Mouse (Mus musculus) hindbrain, embryonic 14.5 days (tissue): ENCODE measurements at regions not wholly inside any gene's neighbourhood (a gene's known extent, or its start where the extent isn't known, plus 50 kb on each side); places are given as distances from the start of the nearest gene placed in this dataset.

Experiments used
- ATAC-seq: fragments of 200-750 bp; cut with Nextera tagmentation; 2 replicates; pipeline ENCODE4 v1.8.0; 2017; ENCODE audit warnings: moderate number of reproducible peaks, mild to moderate bottlenecking, moderate TSS enrichment, moderate library complexity; ENCODE audit not compliant: low FRiP score
- DNase-seq: peaks from one replicate; pipeline ENCODE4 v3.0.0-alpha.2; 2015; ENCODE audit warnings: low spot score
- H3K27ac ChIP-seq: fragments of 300-500 bp; sonication (generic); 2 replicates; pipeline ENCODE4 v1.5.1; 2014; ENCODE audit warnings: mild to moderate bottlenecking, moderate library complexity
- H3K27me3 ChIP-seq: fragments of 300-500 bp; sonication (generic); 2 replicates; pipeline ENCODE4 v1.6.1; 2014; ENCODE audit warnings: mild to moderate bottlenecking, low read length, mixed read lengths; ENCODE audit not compliant: control insufficient read depth, insufficient read depth
- H3K36me3 ChIP-seq: fragments of 300-500 bp; sonication (generic); replicated peaks from 2 replicates; pipeline ENCODE4 v1.6.1; 2014; ENCODE audit not compliant: control insufficient read depth, insufficient read depth
- H3K4me1 ChIP-seq: fragments of 300-500 bp; sonication (generic); replicated peaks from 2 replicates; pipeline ENCODE4 v1.6.1; 2014; ENCODE audit warnings: antibody characterized with exemption, low read length, mixed read lengths; ENCODE audit not compliant: control insufficient read depth, insufficient read depth
- H3K4me2 ChIP-seq: fragments of 300-500 bp; sonication (generic); replicated peaks from 2 replicates; pipeline ENCODE4 v1.6.1; 2014; ENCODE audit warnings: mild to moderate bottlenecking, moderate library complexity
- H3K4me3 ChIP-seq: fragments of 300-500 bp; sonication (generic); replicated peaks from 2 replicates; pipeline ENCODE4 v1.5.1; 2014; ENCODE audit warnings: mild to moderate bottlenecking, low read length
- H3K9ac ChIP-seq: fragments of 300-500 bp; sonication (generic); 2 replicates; pipeline ENCODE4 v1.6.1; 2014
- H3K9me3 ChIP-seq: fragments of 300-500 bp; sonication (generic); 2 replicates; pipeline ENCODE4 v1.6.1; 2016; ENCODE audit warnings: low read length; ENCODE audit not compliant: control insufficient read depth
- WGBS: fragments of 180-500 bp; shearing (Covaris S2); extraction: QIAGEN DNeasy Blood & Tissue Kit; methylation state at CpG from one replicate; pipeline ENCODE4 v1.1.7; 2014; 5-methylcytosine and 5-hydroxymethylcytosine counted together

- Histone ChIP-seq H3K36me3 (no peaks in the 10 kb centered on the region), H3K4me1 (peaks cover 25% of the 10 kb centered on the region), H3K9me3 (no peaks in the 10 kb centered on the region), H3K9ac (no peak overlapping the region), H3K27ac (no peak overlapping the region), H3K4me2 (no peak overlapping the region), H3K4me3 (no peak overlapping the region), H3K27me3 (no peaks in the 10 kb centered on the region)
- ATAC-seq (no peak), DNase-seq (no peak)
- WGBS: 70% methylated on average over 4 of the region's 4 CpGs
These were observed 427.5 kb upstream of the Smim15 start for GRCm38 (mm10) chr13:107616775-107617174.

GRCm38 (mm10) chr13:107608996-107609503, 435.2 kb upstream of the Smim15 start:
- Histone ChIP-seq H3K36me3 (no peaks in the 10 kb centered on the region), H3K4me2 (no peak overlapping the region), H3K27ac (no peak overlapping the region), H3K27me3 (no peaks in the 10 kb centered on the region), H3K9ac (no peak overlapping the region), H3K4me1 (no peaks in the 10 kb centered on the region), H3K4me3 (no peak overlapping the region), H3K9me3 (no peaks in the 10 kb centered on the region)
- ATAC-seq: no peak
- no peak for DNase-seq
- 73% methylated on average over 3 of the region's 3 CpGs for whole genome bisulfite sequencing

- ATAC-seq (no peak), DNase-seq (no peak)
- no peaks in the 10 kb centered on the region for H3K36me3 ChIP-seq
- no peak overlapping the region for H3K4me2 ChIP-seq
- H3K9me3 ChIP-seq: 0 out of 2 replicates have a peak, but pooled peaks cover 4% of the 10 kb centered on the region
- 91% methylated on average over 4 of the region's 4 CpGs for WGBS
- no peak overlapping the region for H3K4me3 ChIP-seq
- H3K4me1 ChIP-seq: no peaks in the 10 kb centered on the region
- no peaks in the 10 kb centered on the region for H3K27me3 ChIP-seq
- H3K9ac ChIP-seq: no peak overlapping the region
- no peak overlapping the region for H3K27ac ChIP-seq
These were observed 437.0 kb upstream of the Smim15 start for GRCm38 (mm10) chr13:107607294-107607693.

GRCm38 (mm10) chr13:107602149-107602548, 442.1 kb upstream of the Smim15 start:
- H3K9ac ChIP-seq: no peak overlapping the region
- WGBS: 76% methylated on average over 5 of the region's 5 CpGs
- no peaks in the 10 kb centered on the region for H3K36me3 ChIP-seq
- no peaks in the 10 kb centered on the region for H3K27me3 ChIP-seq
- H3K9me3 ChIP-seq: 0 out of 2 replicates have a peak, but pooled peaks cover 4% of the 10 kb centered on the region
- no peak for DNase-seq
- no peak overlapping the region for H3K4me2 ChIP-seq
- H3K4me3 ChIP-seq: no peak overlapping the region
- peaks cover 15% of the 10 kb centered on the region for H3K4me1 ChIP-seq
- no peak overlapping the region for H3K27ac ChIP-seq
- no peak for ATAC-seq

GRCm38 (mm10) chr13:107601132-107601439, 443.2 kb upstream of the Smim15 start:
- DNase-seq (no peak), ATAC-seq (peak; percentile 41; the same call in 1 of the 2 replicates)
- Histone ChIP-seq H3K4me2 (peak overlapping the region; percentile 31), H3K36me3 (no peaks in the 10 kb centered on the region), H3K27me3 (no peaks in the 10 kb centered on the region), H3K9me3 (0 out of 2 replicates have a peak, but pooled peaks cover 4% of the 10 kb centered on the region), H3K4me1 (peaks cover 15% of the 10 kb centered on the region), H3K27ac (no peak overlapping the region), H3K4me3 (no peak overlapping the region), H3K9ac (no peak overlapping the region)
- 92% methylated on average over 4 of the region's 4 CpGs for WGBS

GRCm38 (mm10) chr13:107600331-107601131, 443.7 kb upstream of the Smim15 start:
- Histone ChIP-seq H3K4me3 (no peak overlapping the region), H3K27me3 (no peaks in the 10 kb centered on the region), H3K27ac (no peak overlapping the region), H3K9ac (no peak overlapping the region), H3K9me3 (0 out of 2 replicates have a peak, but pooled peaks cover 4% of the 10 kb centered on the region), H3K36me3 (no peaks in the 10 kb centered on the region), H3K4me2 (peak overlapping the region; percentile 31), H3K4me1 (peaks cover 15% of the 10 kb centered on the region)
- ATAC-seq (peak; percentile 53; the same call in 1 of the 2 replicates), DNase-seq (peak; percentile 50)
- WGBS: 35% methylated on average over 22 of the region's 22 CpGs

GRCm38 (mm10) chr13:107599094-107599644, 445.1 kb upstream of the Smim15 start:
- Histone ChIP-seq H3K9ac (no peak overlapping the region), H3K4me1 (peaks cover 15% of the 10 kb centered on the region), H3K27me3 (no peaks in the 10 kb centered on the region), H3K9me3 (0 out of 2 replicates have a peak, but pooled peaks cover 4% of the 10 kb centered on the region), H3K36me3 (no peaks in the 10 kb centered on the region), H3K27ac (no peak overlapping the region), H3K4me3 (no peak overlapping the region), H3K4me2 (no peak overlapping the region)
- no peak for ATAC-seq
- 38% methylated on average over 4 of the region's 4 CpGs for WGBS
- no peak for DNase-seq

GRCm38 (mm10) chr13:107598391-107598790, 445.9 kb upstream of the Smim15 start:
- WGBS: 21% methylated on average over 1 of the region's 1 CpGs
- Histone ChIP-seq H3K4me3 (no peak overlapping the region), H3K27me3 (no peaks in the 10 kb centered on the region), H3K4me2 (no peak overlapping the region), H3K9ac (no peak overlapping the region), H3K4me1 (peaks cover 15% of the 10 kb centered on the region), H3K36me3 (no peaks in the 10 kb centered on the region), H3K27ac (no peak overlapping the region), H3K9me3 (0 out of 2 replicates have a peak, but pooled peaks cover 2% of the 10 kb centered on the region)
- DNase-seq (no peak), ATAC-seq (no peak)

- WGBS: 53% methylated on average over 2 of the region's 2 CpGs
- no peaks in the 10 kb centered on the region for H3K9me3 ChIP-seq
- no peak overlapping the region for H3K4me2 ChIP-seq
- H3K27me3 ChIP-seq: no peaks in the 10 kb centered on the region
- DNase-seq (no peak), ATAC-seq (no peak)
- no peak overlapping the region for H3K9ac ChIP-seq
- peaks cover 15% of the 10 kb centered on the region for H3K4me1 ChIP-seq
- no peaks in the 10 kb centered on the region for H3K36me3 ChIP-seq
- H3K27ac ChIP-seq: no peak overlapping the region
- no peak overlapping the region for H3K4me3 ChIP-seq
These were observed 447.0 kb upstream of the Smim15 start for GRCm38 (mm10) chr13:107597217-107597616.
